Mouse (Mus musculus): ENCODE results near the gene Selp. TPM values are rescaled to one million over a fixed set of nuclear protein-coding genes. Genes with fewer than 3 reads are reported as not detected.

Selp gene
- 0.46 and 0.48 TPM in 2 replicates for polyA plus RNA-seq (2012; rRNA removed)

DNA sequence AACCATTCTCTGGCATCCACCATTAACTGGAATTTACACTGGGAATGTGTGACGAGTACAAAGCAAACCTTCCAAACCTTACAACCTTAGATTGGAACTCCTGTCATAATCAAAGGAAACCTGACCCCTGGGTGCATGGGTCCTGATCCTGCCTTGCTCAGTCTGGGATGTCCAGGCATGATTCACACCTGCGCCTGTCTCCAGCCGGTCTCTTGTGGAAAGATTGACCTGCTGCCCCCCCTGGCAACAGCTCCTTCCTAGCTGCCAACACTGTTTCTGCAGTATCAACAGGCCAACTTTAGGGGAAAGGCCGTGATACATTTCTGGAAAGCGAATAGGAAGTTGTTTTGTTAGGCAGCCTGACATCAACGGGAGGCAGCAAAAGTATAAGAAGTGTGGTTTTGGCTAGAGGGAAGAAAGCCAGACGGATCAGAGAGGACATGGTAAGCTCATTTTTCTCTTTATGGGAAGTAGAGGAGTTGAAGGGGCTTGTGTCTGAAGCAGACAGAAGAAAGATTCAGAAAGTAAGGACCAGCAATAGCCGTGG is at the start of gene Selp:
TSS of gene Selp (plus strand) at position 318 of the 547 bp plus-strand sequence.

DNA sequence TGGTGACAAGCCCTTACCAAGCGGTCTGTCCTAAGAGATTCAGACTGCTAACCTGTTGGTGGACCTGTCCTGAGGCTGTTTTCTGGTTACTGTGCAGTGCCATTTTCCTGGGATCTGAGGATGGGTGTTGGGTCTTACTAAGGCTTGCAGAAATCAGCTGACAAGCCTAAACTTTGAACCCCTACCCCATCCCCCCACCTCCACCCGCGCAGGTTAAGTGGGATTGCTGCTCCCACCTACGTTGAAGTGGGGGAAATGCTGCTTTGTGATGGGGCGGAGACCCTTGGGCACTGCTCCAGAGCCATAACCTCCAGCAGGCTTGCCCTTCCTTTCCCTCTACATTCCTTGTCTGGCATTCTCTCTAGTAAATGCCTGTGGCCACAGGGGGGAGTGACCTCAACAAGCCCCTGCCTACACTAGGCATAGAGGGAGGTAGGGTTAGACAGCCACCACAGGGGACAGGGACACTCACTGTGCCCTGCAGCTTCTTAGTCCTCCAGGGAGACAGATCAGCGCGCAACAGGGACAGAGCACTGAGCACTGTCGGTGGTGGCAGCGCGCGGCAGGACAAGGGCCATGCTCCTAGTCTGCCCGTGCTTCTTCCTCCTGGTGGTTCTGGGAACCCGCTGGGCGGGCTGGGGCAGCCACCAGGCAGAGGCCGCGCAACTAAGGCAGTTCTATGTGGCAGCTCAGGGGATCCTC is 36.5 kb downstream of the Selp start, which contains the start of gene F5:
TSS of gene F5 (plus strand) at position 452 of the 702 bp plus-strand sequence.

Other genes starting within 250 kb of the Selp start
- 1.7 and 2.6 TPM in 2 replicates for gene Scyl3, start 186.2 kb upstream of the Selp start, polyA plus RNA-seq (2012; rRNA removed)
- 0.11 and 0.23 TPM in 2 replicates for gene BC055324, start 120.5 kb upstream of the Selp start, polyA plus RNA-seq (2012; rRNA removed)
- 0.04 TPM in 1 of 2 replicates, not detected in the other for gene Mettl18, start 120.4 kb upstream of the Selp start, polyA plus RNA-seq (2012; rRNA removed)
- gene Sele, start 67.0 kb upstream of the Selp start, polyA plus RNA-seq (2012; rRNA removed), result 0.04 TPM in 1 of 2 replicates, not detected in the other
- gene Sell, start 53.3 kb upstream of the Selp start, polyA plus RNA-seq (2012; rRNA removed), result 0.03 and 0.15 TPM in 2 replicates
- gene F5, start 36.6 kb downstream of the Selp start, polyA plus RNA-seq (2012; rRNA removed), result 0.58 and 0.66 TPM in 2 replicates
- gene Slc19a2, start 133.8 kb downstream of the Selp start, polyA plus RNA-seq (2012; rRNA removed), result 7.1 and 10.1 TPM in 2 replicates
- gene Ccdc181, start 160.3 kb downstream of the Selp start, polyA plus RNA-seq (2012; rRNA removed), result 1.0 and 1.3 TPM in 2 replicates
- gene Nme7, start 188.9 kb downstream of the Selp start, polyA plus RNA-seq (2012; rRNA removed), result 2.4 and 3.1 TPM in 2 replicates
- 0.62 and 0.75 TPM in 2 replicates for gene Blzf1, start 192.2 kb downstream of the Selp start, polyA plus RNA-seq (2012; rRNA removed)